Mouse (Mus musculus) hindbrain, embryonic 14.5 days (tissue): ENCODE measurements around the gene Gm45808. TPM values are rescaled to one million over a fixed set of nuclear protein-coding genes. Genes with fewer than 3 reads are reported as not detected.
A peak's percentile ranks its signal among the peaks of the same experiment; 100 is the strongest.
"Not testable (repeated sequence)": the region's sequence is repeated elsewhere in the genome, so short reads cannot be mapped to it uniquely, and the experiment has no call there.

ENCODE experiments used
- ATAC-seq: fragments of 200-750 bp; cut with Nextera tagmentation; 2 replicates; pipeline ENCODE4 v1.8.0; 2017; ENCODE audit warnings: moderate number of reproducible peaks, mild to moderate bottlenecking, moderate TSS enrichment, moderate library complexity; ENCODE audit not compliant: low FRiP score
- DNase-seq: peaks from one replicate; pipeline ENCODE4 v3.0.0-alpha.2; 2015; ENCODE audit warnings: low spot score
- H3K27ac ChIP-seq: fragments of 300-500 bp; sonication (generic); 2 replicates; pipeline ENCODE4 v1.5.1; 2014; ENCODE audit warnings: mild to moderate bottlenecking, moderate library complexity
- H3K27me3 ChIP-seq: fragments of 300-500 bp; sonication (generic); 2 replicates; pipeline ENCODE4 v1.6.1; 2014; ENCODE audit warnings: mild to moderate bottlenecking, low read length, mixed read lengths; ENCODE audit not compliant: control insufficient read depth, insufficient read depth
- H3K36me3 ChIP-seq: fragments of 300-500 bp; sonication (generic); replicated peaks from 2 replicates; pipeline ENCODE4 v1.6.1; 2014; ENCODE audit not compliant: control insufficient read depth, insufficient read depth
- H3K4me1 ChIP-seq: fragments of 300-500 bp; sonication (generic); replicated peaks from 2 replicates; pipeline ENCODE4 v1.6.1; 2014; ENCODE audit warnings: antibody characterized with exemption, low read length, mixed read lengths; ENCODE audit not compliant: control insufficient read depth, insufficient read depth
- H3K4me2 ChIP-seq: fragments of 300-500 bp; sonication (generic); replicated peaks from 2 replicates; pipeline ENCODE4 v1.6.1; 2014; ENCODE audit warnings: mild to moderate bottlenecking, moderate library complexity
- H3K4me3 ChIP-seq: fragments of 300-500 bp; sonication (generic); replicated peaks from 2 replicates; pipeline ENCODE4 v1.5.1; 2014; ENCODE audit warnings: mild to moderate bottlenecking, low read length
- H3K9ac ChIP-seq: fragments of 300-500 bp; sonication (generic); 2 replicates; pipeline ENCODE4 v1.6.1; 2014
- H3K9me3 ChIP-seq: fragments of 300-500 bp; sonication (generic); 2 replicates; pipeline ENCODE4 v1.6.1; 2016; ENCODE audit warnings: low read length; ENCODE audit not compliant: control insufficient read depth
- WGBS: fragments of 180-500 bp; shearing (Covaris S2); extraction: QIAGEN DNeasy Blood & Tissue Kit; methylation state at CpG from one replicate; pipeline ENCODE4 v1.1.7; 2014; 5-methylcytosine and 5-hydroxymethylcytosine counted together
- polyA plus RNA-seq: library from polyadenylated mRNA; unstranded; fragments of >200 nt; fragmentation: Nextera tagmentation; extraction: Ambion mirVana; gene quantifications from 2 replicates; pipeline ENCODE4 v1.2.1, GENCODE M21; 2014

Gm45808 gene
- not detected in 2 replicates for polyA plus RNA-seq

DNA sequence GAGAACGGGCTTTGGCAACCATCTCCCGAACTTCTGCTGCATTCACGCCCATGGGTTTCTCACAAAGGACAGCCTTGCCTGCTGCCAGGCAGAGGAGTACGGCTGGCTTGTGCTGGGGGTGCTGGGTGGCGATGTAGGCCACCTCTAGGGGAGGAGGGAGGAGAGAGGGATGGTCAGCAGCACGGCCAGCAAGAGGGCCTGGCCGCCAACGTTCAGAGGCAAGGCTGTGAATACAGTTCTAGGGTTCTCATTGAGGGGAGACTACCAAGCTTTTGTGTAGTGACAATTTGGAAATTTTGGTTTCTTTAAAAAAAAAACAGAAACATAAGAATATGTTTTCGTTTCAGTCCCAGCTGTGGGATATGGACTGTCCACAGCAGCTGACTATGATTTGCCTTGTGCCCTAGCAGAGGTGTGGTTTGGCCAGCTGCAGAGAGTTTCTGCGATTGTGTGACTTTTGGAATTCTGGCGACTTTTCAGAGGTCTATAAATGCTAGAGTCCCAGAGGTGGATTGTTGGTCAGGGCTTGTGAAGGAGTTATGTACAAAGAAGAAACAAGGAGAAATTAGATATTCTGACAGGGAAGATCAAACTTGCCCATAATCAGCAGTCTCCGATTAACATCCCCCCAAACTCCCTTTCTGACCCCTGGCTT lies at the start of gene Gm45808:
TSS of gene Gm45808 (minus strand) at position 51 of the 655 bp plus-strand sequence.
- H3K4me2 ChIP-seq = peak within 1 kb of the TSS; percentile 71; the same call in 1 of the 2 replicates

DNA sequence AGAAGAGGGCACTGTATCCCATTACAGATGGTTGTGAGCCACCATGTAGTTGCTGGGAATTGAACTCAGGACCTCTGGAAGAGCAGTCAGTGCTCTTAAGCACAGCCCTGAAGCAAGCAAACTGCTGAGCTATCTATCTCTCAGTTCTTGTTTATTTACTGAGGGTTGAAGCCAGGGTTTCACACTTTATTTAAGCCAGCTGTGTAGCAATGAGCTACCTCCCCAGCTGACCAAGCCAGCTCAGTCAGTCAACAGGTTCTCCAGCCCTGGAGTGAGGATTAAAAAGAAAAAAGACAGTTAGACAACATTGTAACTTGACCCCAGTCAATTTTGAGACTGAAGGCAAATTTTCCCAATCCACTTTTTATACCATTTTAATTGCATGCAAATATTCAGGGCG lies 49.1 kb upstream of the Gm45808 start:
- Histone ChIP-seq H3K9ac (no peak overlapping the region), H3K27me3 (no peaks in the 10 kb centered on the region), H3K36me3 (no peaks in the 10 kb centered on the region), H3K27ac (no peak overlapping the region), H3K4me2 (no peak overlapping the region), H3K4me1 (peaks cover 7% of the 10 kb centered on the region; the same call in 1 of the 2 replicates), H3K9me3 (no peaks in the 10 kb centered on the region), H3K4me3 (no peak overlapping the region)
- WGBS = 69% methylated on average over 1 of the region's 1 CpGs
- ATAC-seq = no peak
- no peak for DNase-seq

More for the DNA sequence above, at the start of gene Gm45808:
- Histone ChIP-seq H3K4me3 (no peak within 1 kb of the TSS), H3K27me3 (no peaks in the 10 kb centered on the region), H3K27ac (no peak within 1 kb of the TSS), H3K36me3 (0 out of 2 replicates have a peak, but pooled peaks cover under 1% of the 10 kb centered on the region), H3K9me3 (no peaks in the 10 kb centered on the region), H3K4me1 (peaks cover 11% of the 10 kb centered on the region; the same call in 1 of the 2 replicates), H3K9ac (0 out of 2 replicates have a peak within 1 kb of the TSS, but pooled peaks have one; percentile 62)
- WGBS = 84% methylated on average over 12 of the region's 12 CpGs
- ATAC-seq (no peak), DNase-seq (no peak)

DNA sequence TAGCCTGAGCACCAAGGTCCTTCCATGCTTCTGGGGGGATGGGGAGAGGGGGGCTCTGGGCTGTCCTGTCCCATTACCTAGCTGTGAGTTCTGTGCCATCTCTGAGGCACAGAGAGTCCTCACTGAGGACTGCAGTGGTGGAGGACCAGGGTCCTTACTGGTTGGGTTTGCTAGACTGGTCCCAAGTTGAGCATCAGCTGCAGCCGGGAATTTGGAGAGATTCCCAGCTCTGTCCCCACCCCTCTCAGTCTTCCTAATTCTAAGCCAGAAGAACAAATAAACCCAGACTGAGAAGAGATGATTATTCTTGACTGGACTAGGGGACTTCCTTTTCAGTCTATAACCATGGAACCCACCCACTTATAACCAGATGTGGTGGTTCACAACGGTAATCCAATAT lies 44.0 kb upstream of the Gm45808 start:
- H3K36me3 ChIP-seq = no peaks in the 10 kb centered on the region
- no peak overlapping the region for H3K4me2 ChIP-seq
- ATAC-seq = no peak
- no peaks in the 10 kb centered on the region for H3K27me3 ChIP-seq
- no peaks in the 10 kb centered on the region for H3K9me3 ChIP-seq
- H3K4me3 ChIP-seq = no peak overlapping the region
- no peak for DNase-seq
- 79% methylated on average over 2 of the region's 2 CpGs for whole genome bisulfite sequencing
- H3K9ac ChIP-seq = no peak overlapping the region
- no peaks in the 10 kb centered on the region for H3K4me1 ChIP-seq
- H3K27ac ChIP-seq = no peak overlapping the region

DNA sequence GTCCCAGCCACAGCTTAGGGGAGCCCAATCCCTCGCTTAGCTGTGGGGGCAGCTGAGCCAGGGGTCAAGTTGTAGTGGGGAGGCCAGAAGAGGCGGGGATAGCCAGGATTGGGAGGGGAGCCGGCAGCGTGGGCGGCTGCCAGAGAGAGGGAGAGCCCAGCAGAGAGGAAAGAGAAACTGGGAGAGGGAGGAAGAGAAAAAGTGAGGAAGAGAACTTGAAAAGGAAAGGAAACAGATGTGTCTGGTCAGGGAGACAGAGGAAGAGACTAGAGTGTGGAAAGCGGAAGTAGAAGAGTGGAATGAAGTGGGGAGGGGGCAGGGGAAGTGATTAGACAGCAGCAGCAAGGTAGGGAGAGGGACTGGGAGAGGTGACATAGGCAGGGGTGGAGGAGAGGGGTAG lies 42.9 kb upstream of the Gm45808 start:
- H3K4me3 ChIP-seq = no peak overlapping the region
- H3K4me2 ChIP-seq = no peak overlapping the region
- no peak for DNase-seq
- 18% methylated on average over 6 of the region's 6 CpGs for WGBS
- no peaks in the 10 kb centered on the region for H3K36me3 ChIP-seq
- no peaks in the 10 kb centered on the region for H3K27me3 ChIP-seq
- peaks cover 10% of the 10 kb centered on the region for H3K4me1 ChIP-seq
- H3K9ac ChIP-seq = no peak overlapping the region
- no peaks in the 10 kb centered on the region for H3K9me3 ChIP-seq
- no peak overlapping the region for H3K27ac ChIP-seq
- ATAC-seq = no peak

DNA sequence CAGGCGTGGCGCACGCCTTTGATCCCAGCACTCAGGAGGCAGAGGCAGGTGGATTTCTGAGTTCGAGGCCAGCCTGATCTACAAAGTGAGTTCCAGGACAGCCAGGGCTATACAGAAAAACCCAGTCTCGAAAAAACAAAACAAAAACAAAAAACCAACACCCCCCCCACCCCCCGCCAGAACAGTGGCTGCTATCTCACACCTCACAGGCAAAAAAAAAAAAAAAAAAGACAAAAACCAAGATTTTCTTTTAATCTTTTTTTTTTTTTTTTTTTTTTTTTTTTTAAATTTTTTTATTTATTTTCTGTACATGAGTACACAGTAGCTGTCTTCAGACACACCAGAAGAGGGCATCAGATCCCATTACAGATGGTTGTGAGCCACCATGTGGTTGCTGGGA lies 40.6 kb upstream of the Gm45808 start:
- not testable (repeated sequence) for H3K9me3 ChIP-seq, H3K27me3 ChIP-seq, H3K9ac ChIP-seq, H3K4me3 ChIP-seq, ATAC-seq, H3K27ac ChIP-seq, H3K36me3 ChIP-seq, DNase-seq
- WGBS = 93% methylated on average over 6 of the region's 6 CpGs
- H3K4me2 ChIP-seq = peak overlapping the region; percentile 73; the same call in 1 of the 2 replicates
- H3K4me1 ChIP-seq = peaks cover 18% of the 10 kb centered on the region

DNA sequence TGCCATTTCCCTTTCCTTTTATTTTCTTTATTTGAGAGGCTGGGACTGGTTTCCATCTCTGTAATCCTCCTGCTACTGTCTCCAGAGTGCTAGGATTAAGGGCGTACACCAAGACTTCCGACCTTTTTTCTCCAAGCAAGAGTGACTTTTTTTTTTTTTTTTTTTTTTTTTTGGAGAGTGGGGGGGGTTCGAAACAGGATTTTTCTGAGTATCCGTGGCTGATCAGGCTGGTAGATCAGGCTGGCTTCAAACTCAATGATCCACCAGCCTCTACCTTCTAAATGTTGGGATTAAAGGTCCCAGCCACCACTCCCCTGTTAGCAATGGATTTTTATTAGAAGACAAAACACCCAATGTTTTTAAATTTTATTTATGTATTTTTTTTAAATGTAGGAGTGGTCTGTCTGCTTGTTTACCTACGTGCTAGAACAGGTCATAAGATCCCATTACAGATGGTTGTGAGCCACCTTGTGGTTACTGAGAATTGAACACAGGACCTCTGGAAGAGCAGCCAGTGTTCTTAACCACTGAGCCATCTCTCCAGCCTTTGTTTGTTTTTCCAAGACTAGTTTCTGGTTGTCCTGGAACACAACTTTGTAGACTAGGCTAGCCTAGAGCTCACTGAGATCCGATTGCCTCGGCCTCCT lies 40.0 kb upstream of the Gm45808 start:
- Histone ChIP-seq H3K9ac (peak overlapping the region; percentile 77), H3K4me3 (peak overlapping the region; percentile 63), H3K9me3 (no peaks in the 10 kb centered on the region), H3K27me3 (no peaks in the 10 kb centered on the region), H3K4me1 (peaks cover 21% of the 10 kb centered on the region), H3K36me3 (0 out of 2 replicates have a peak, but pooled peaks cover 5% of the 10 kb centered on the region), H3K4me2 (peak overlapping the region; percentile 73), H3K27ac (peak overlapping the region; percentile 83)
- 25% methylated on average over 7 of the region's 7 CpGs for WGBS
- DNase-seq (no peak), ATAC-seq (no peak)

DNA sequence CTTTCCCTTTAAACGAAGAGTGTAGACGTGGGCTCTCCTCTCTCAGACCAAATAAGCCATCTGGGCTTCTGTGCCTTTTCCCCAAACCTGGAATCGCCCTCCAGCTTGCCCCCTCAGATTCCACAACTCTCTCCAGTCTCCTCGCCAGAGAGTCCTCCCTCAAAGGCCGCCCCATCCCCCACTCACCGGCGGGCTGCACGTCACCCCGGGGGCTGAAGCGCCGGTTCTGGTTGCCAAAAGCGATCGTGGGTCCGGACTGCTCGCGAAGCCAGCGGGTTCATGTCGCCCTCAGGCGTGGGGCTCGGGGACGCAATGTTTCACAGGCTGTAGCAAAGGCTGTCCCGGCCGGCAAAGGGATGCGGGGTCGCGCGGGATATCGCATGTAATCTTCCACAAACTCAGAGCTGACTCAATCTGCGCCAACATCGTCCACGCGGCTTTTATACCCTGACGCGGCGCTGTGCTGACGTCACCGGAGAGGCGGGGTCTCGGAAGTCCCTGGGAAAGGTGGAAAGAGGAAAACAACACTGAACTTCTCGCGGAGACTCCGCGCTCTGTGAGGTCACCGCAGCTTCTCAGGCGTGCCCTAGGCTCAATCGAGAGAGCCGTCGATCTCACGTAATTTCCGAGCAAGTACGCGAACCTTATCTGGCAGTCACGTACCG lies 39.3 kb upstream of the Gm45808 start, which contains the start of the genes Ppp1r15a and Plekha4:
TSS of gene Ppp1r15a (minus strand) at position 460 of the 665 bp plus-strand sequence.
TSS of gene Plekha4 (plus strand) at position 522 of the 665 bp plus-strand sequence.
- WGBS = under 1% methylated on average over 54 of the region's 54 CpGs
- H3K4me3 ChIP-seq = peak within 1 kb of the TSS; percentile 63
- H3K9me3 ChIP-seq = no peaks in the 10 kb centered on the region
- H3K4me2 ChIP-seq = peak within 1 kb of the TSS; percentile 73
- peaks cover 21% of the 10 kb centered on the region for H3K4me1 ChIP-seq
- H3K36me3 ChIP-seq = 0 out of 2 replicates have a peak, but pooled peaks cover 5% of the 10 kb centered on the region
- DNase-seq = peak; percentile 96
- peak within 1 kb of the TSS; percentile 83 for H3K27ac ChIP-seq
- peak; percentile 83 for ATAC-seq
- H3K9ac ChIP-seq = peak within 1 kb of the TSS; percentile 77
- H3K27me3 ChIP-seq = no peaks in the 10 kb centered on the region

DNA sequence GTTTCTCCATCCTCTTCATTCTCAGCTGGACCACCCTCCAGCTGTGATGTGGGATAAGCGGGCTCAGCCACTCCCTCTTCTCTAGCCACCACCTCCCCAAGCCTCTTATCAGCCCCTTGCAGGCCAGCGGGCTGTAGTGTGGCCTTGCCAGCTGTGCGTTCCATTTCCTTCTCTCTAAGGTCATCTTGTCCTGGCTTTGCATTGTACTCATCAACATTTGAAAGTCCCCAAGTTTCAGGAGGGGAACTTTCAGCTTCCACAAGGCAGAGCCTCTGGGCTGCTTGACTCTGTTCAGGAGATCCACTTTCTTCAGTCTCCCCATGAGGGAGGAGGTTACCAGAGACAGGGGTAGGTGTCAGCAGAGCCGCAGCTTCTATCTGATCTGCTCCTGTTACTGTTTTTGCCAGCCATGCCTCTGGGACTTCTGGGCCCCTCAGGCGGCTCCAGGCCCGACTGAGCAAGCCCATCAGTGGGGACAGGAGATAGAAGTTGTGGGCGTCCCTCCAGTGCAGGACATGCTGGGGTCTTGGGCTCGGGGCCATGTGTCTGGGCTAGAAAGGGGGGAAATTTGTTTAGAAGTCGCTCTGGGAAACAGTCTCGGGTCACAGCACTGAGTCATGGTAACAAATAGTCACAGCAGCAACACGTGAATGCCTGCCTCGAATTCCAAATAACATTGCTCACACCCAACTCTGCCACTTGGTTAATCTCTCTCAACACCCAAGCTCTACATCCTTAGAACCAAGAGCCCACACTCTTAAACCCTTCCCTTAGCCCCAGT lies 38.4 kb upstream of the Gm45808 start:
- H3K27ac ChIP-seq = peak overlapping the region; percentile 83
- peak overlapping the region; percentile 77 for H3K9ac ChIP-seq
- H3K36me3 ChIP-seq = 0 out of 2 replicates have a peak, but pooled peaks cover 5% of the 10 kb centered on the region
- H3K27me3 ChIP-seq = no peaks in the 10 kb centered on the region
- 35% methylated on average over 12 of the region's 12 CpGs for WGBS
- peaks cover 21% of the 10 kb centered on the region for H3K4me1 ChIP-seq
- ATAC-seq = no peak
- peak overlapping the region; percentile 73 for H3K4me2 ChIP-seq
- H3K4me3 ChIP-seq = peak overlapping the region; percentile 63
- no peaks in the 10 kb centered on the region for H3K9me3 ChIP-seq
- no peak for DNase-seq
